Mouse (Mus musculus) MEL (cell line): ENCODE measurements around the gene Tmco2.

ENCODE experiments used
- CTCF ChIP-seq, 3 experiments: IDR thresholded peaks in 2 of 3; conservative IDR thresholded peaks in 1 of 3; 2 replicates each; pipeline ENCODE4 v1.5.1; 2011 to 2012; ENCODE audit warnings: low read length in 3 of 3, low read depth in 2 of 3, mild to moderate bottlenecking in 2 of 3, improper control_type of control experiment in 1 of 3, inconsistent platforms in 1 of 3, mixed read lengths in 1 of 3, moderate library complexity in 1 of 3; ENCODE audit not compliant: control insufficient read depth in 1 of 3, insufficient read depth in 1 of 3, poor library complexity in 1 of 3, severe bottlenecking in 1 of 3
- POLR2A ChIP-seq, 2 experiments: IDR thresholded peaks; 2 replicates each; pipeline ENCODE4 v1.6.1; 2011 to 2012; ENCODE audit warnings: low read length in 2 of 2, mild to moderate bottlenecking in 2 of 2, control low read depth in 1 of 2, improper control_type of control experiment in 1 of 2, low read depth in 1 of 2, moderate library complexity in 1 of 2; ENCODE audit not compliant: control insufficient read depth in 1 of 2, insufficient read depth in 1 of 2, poor library complexity in 1 of 2
- SMC3 ChIP-seq: IDR thresholded peaks from 2 replicates; pipeline ENCODE4 v1.6.1; 2011; ENCODE audit warnings: low read depth, low read length, improper control_type of control experiment
- USF1 ChIP-seq: IDR thresholded peaks from 2 replicates; pipeline ENCODE4 v1.6.1; 2014; ENCODE audit warnings: low read depth, mild to moderate bottlenecking, inconsistent platforms, low read length, improper control_type of control experiment, moderate library complexity
- ZMIZ1 ChIP-seq: IDR thresholded peaks from 2 replicates; pipeline ENCODE4 v1.6.1; 2012; ENCODE audit warnings: low read depth, mild to moderate bottlenecking, inconsistent platforms, low read length, improper control_type of control experiment, moderate library complexity

DNA sequence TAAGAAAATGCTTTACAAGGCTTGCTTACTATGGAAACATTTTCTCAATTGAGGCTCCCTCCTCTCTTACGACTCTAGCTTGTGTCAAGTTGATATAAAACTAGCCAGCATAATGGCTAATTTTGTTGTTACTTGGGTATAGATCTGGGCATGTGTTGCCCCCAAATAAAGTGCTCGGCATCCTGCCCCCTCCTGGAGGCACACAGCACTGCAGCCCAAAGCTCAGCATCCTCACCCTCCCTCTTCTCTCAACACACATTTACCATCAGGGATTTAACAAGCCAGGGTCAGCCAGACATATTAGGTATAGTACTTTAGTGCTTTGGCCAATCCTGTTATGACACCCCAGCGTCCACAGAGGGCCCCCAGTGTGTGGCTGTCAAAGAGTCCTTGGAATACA, 52.7 kb downstream of the Tmco2 start:
- peak; percentile 63 to 82 (median 77) for TF ChIP-seq CTCF (IDR thresholded peaks at IDR 0.05 in 2 of 3, conservative IDR thresholded peaks at IDR 0.05 in 1 of 3; ENCODE audit: control insufficient read depth in 1 of 3, insufficient read depth in 1 of 3, low read depth in 2 of 3, low read length in 3 of 3, poor library complexity in 1 of 3, severe bottlenecking in 1 of 3)
- no peak for TF ChIP-seq SMC3
- TF ChIP-seq USF1, result no peak
- no peak for TF ChIP-seq ZMIZ1
- TF ChIP-seq POLR2A (IDR thresholded peaks at IDR 0.05; ENCODE audit: control insufficient read depth in 1 of 2, insufficient read depth in 1 of 2, low read depth in 1 of 2, low read length in 2 of 2, poor library complexity in 1 of 2), result no peak
